Mouse (Mus musculus) bone marrow macrophage, adult 2 months (primary cell): ENCODE measurements around the gene Vdac2. TPM values are rescaled to one million over a fixed set of nuclear protein-coding genes. Genes with fewer than 3 reads are reported as not detected.

ENCODE experiments used
- H3K27ac ChIP-seq: 2 replicates; pipeline ENCODE4 v1.5.1; 2012; ENCODE audit warnings: low read depth, low read length; ENCODE audit not compliant: insufficient read depth
- H3K4me1 ChIP-seq: 2 replicates; pipeline ENCODE4 v1.6.1; 2012; ENCODE audit warnings: low read length; ENCODE audit not compliant: control insufficient read depth, insufficient read depth
- H3K4me3 ChIP-seq: 2 replicates; pipeline ENCODE4 v1.5.1; 2012; ENCODE audit warnings: mild to moderate bottlenecking, low read length, moderate library complexity; ENCODE audit not compliant: insufficient read depth
- CTCF ChIP-seq: IDR thresholded peaks from 2 replicates; pipeline ENCODE4 v1.5.1; 2012; ENCODE audit warnings: low read depth, mild to moderate bottlenecking, low read length, moderate library complexity
- POLR2A ChIP-seq: IDR thresholded peaks from 2 replicates; pipeline ENCODE4 v1.6.1; 2012; ENCODE audit warnings: mild to moderate bottlenecking, low read depth, low read length, borderline replicate concordance
- polyA plus RNA-seq: library from polyadenylated mRNA; stranded (reverse); fragments of >200 nt; gene quantifications from 2 replicates; pipeline ENCODE4 v1.2.4, GENCODE M21; 2012; ENCODE audit not compliant: missing spikeins, insufficient read depth, insufficient read length

The Vdac2 gene
- polyA plus RNA-seq, 1 experiment, result 211 TPM

- Histone ChIP-seq H3K4me3 (no peak overlapping the region), H3K4me1 (peaks cover 32% of the 10 kb centered on the region), H3K27ac (peak overlapping the region; percentile 23)
- TF ChIP-seq CTCF (no peak), POLR2A (no peak)
Measured at GRCm38 (mm10) chr14:21851996-21852791, 27.2 kb downstream of the Vdac2 start.

DNA sequence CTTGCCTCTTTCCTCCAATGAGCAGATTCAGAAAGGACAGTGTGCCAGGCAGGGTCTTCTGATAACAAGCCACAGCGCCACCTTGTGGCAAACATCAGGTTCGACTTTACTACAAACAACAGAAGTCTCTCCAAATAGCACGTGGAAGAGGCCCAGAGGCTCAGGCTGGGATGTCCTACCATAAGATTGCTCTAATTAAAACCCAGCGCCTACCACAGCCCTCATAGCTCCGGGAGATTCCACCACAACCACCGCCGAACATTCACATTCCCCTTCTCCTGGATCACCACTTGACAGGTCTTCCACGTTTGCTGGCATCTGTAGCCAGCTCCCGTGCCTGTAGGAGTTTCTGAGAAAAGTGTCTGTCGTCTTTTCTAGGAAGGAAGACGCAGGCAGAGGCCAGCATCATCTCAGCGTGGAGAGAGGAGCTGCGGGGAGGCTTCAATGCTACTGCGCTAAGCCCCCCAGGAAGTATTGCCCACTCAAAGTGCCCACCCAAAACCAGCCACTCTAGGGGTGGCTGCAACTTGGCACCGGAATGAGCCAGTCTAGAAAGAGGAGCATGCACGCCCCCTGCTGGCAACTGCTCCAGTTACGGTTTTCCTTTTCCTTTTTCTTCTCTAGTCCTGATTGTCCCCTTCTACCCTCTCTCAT is 28.5 kb downstream of the Vdac2 start:
- H3K4me1 ChIP-seq, result peaks cover 32% of the 10 kb centered on the region
- no peak overlapping the region for H3K4me3 ChIP-seq
- 0 out of 2 replicates have a peak overlapping the region, but pooled peaks have one; percentile 16 for H3K27ac ChIP-seq
- peak; percentile 73 for TF ChIP-seq CTCF
- TF ChIP-seq POLR2A, result no peak

GRCm38 (mm10) chr14:21854271-21854670 is 29.2 kb downstream of the Vdac2 start:
- Histone ChIP-seq H3K27ac (peak overlapping the region; percentile 16; the same call in 1 of the 2 replicates), H3K4me1 (peaks cover 32% of the 10 kb centered on the region), H3K4me3 (no peak overlapping the region)
- no peak for TF ChIP-seq CTCF

DNA sequence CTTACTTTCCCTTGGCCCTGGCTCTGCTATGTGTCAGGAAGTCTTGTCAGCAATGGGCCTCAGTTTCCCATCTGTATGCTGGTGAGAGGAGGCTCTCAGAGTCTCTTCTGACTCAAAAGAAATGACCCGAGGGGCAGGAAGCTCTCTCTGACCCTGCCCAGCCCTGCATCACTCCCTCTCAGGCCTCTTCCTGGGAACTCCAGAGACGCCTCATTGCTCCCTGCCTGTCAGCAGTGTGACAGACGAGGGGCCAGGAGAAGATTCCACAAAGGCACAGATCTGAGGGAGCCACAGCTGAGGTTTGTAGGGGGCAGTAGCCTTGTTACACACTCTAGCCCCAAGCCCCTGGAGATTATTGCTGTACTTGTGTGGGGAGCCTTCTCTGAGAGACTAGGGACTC is 30.9 kb downstream of the Vdac2 start:
- TF ChIP-seq POLR2A (no peak), CTCF (no peak)
- Histone ChIP-seq H3K4me3 (no peak overlapping the region), H3K4me1 (peaks cover 32% of the 10 kb centered on the region), H3K27ac (no peak overlapping the region)

- no peak overlapping the region for H3K4me3 ChIP-seq
- TF ChIP-seq CTCF (no peak), POLR2A (no peak)
- H3K27ac ChIP-seq, result no peak overlapping the region
- peaks cover 29% of the 10 kb centered on the region for H3K4me1 ChIP-seq
Measured at GRCm38 (mm10) chr14:21856886-21857285, 31.8 kb downstream of the Vdac2 start.

DNA sequence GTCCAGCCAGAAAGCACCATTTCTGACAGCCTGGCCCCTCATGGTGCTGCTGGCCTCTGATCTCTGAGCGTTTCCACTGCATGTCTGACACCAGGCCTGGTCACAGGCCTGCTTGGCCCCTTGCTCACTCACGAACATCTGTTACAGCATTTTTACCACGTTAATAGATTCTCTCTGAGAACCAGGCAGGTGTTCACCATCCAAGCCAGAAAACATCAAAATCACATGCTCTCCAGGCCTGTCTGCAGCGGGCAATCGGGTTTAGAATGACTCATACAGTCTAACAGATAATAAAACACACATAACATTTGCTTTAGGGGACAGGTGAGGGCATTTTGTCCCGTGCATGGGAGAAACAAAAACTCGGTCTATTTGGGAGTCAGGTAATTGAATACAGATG is 41.3 kb downstream of the Vdac2 start:
- TF ChIP-seq POLR2A (no peak), CTCF (no peak)
- Histone ChIP-seq H3K4me3 (no peak overlapping the region), H3K27ac (no peak overlapping the region), H3K4me1 (no peaks in the 10 kb centered on the region)

- Histone ChIP-seq H3K27ac (no peak overlapping the region), H3K4me3 (no peak overlapping the region), H3K4me1 (no peaks in the 10 kb centered on the region)
- TF ChIP-seq POLR2A (no peak), CTCF (no peak)
Measured at GRCm38 (mm10) chr14:21866816-21867215, 41.8 kb downstream of the Vdac2 start.

DNA sequence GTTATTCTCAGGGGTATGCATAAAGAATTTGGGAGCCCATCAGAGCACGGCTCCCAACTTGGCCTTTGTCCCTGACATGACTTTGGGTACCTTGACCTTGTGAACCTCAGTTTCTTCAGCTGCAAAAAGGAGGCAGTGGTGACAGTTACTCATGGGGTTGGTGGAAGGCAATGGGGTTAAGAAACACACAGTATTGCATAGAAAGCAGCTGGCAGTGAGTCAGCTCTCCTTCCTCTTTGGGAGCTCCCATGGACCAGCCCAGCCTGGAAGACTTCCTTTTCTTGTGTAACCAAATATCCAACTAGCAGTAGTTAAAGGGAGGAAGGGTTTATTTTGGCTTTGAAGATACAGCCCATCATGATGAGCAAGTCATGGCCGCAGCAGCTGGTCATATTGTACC is 65.4 kb downstream of the Vdac2 start:
- Histone ChIP-seq H3K4me1 (peaks cover 26% of the 10 kb centered on the region), H3K4me3 (no peak overlapping the region), H3K27ac (peak overlapping the region; percentile 44)
- TF ChIP-seq POLR2A (no peak), CTCF (no peak)

DNA sequence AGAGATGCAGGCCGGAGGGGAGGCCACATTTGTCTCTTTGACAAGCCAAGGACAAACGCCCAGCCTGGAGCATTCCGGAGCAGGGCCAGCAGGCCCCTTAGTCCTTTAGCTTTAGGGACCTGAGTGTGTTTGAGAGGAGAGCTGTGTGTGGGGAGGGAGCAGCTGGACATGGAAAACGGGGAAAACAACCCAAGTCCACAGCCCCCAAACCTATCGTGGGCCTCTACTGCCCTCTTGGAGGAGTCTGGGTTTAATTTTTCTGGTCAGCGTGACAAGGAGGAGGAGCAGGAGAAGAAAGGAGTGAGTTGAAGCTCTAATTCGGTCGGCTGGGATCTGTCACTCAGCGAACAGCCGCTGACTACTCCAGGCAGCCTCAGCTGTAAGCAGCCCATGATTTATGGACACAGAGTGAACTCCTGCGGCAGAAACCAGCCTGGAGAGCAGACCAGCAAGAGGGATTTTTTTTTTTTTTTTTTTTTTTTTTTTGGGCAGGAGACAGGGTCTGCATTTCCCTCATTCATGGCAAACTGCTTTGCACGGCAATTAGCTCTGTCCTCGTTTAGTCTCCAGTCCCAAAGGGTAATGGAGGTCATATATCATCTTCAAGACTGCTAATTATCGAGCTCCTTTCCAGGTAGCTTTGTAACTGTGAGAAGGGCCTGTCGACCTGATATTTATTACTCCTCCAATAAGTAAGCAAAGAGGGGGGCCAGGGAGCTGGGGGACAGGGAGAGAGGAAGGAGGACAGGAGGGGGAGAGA is 66.7 kb downstream of the Vdac2 start:
- TF ChIP-seq CTCF, result no peak
- TF ChIP-seq POLR2A, result no peak
- Histone ChIP-seq H3K4me3 (no peak overlapping the region), H3K27ac (no peak overlapping the region), H3K4me1 (peaks cover 26% of the 10 kb centered on the region)

GRCm38 (mm10) chr14:21892341-21892659 is 67.3 kb downstream of the Vdac2 start:
- H3K4me1 ChIP-seq, result peaks cover 25% of the 10 kb centered on the region
- H3K4me3 ChIP-seq, result no peak overlapping the region
- TF ChIP-seq POLR2A (no peak), CTCF (no peak)
- H3K27ac ChIP-seq, result no peak overlapping the region

Other genes starting within 250 kb of the Vdac2 start
- not detected in 2 replicates for gene Dupd1, start 110.7 kb upstream of the Vdac2 start, polyA plus RNA-seq
- gene Samd8, start 74.7 kb upstream of the Vdac2 start, polyA plus RNA-seq, result 19.6 and 22.9 TPM in 2 replicates
- 0.79 TPM in 1 of 2 replicates, not detected in the other for gene Dusp13, start 74.1 kb upstream of the Vdac2 start, polyA plus RNA-seq
- gene Comtd1, start 23.7 kb downstream of the Vdac2 start, polyA plus RNA-seq, result 15.5 and 23.1 TPM in 2 replicates
- 0.76 and 1.0 TPM in 2 replicates for gene Zfp503, start 164.4 kb downstream of the Vdac2 start, polyA plus RNA-seq
- gene Lrmda, start 194.5 kb downstream of the Vdac2 start, polyA plus RNA-seq, result 18.3 and 20.1 TPM in 2 replicates